Mouse (Mus musculus): ENCODE results near the gene Car8.

Car8 gene

GRCm38 (mm10) chr4:8238560-8239305 lies at the start of gene Car8:
Gene Car8 (minus strand): TSS chr4:8239041.
- in situ Hi-C loops (cut with MboI; ENCODE audit: low pct_unique_long_range_greater_than_20kb in 1 of 2, low sequenced_read_pairs in 2 of 2, unreplicated experiment in 1 of 2): no loop called here

DNA sequence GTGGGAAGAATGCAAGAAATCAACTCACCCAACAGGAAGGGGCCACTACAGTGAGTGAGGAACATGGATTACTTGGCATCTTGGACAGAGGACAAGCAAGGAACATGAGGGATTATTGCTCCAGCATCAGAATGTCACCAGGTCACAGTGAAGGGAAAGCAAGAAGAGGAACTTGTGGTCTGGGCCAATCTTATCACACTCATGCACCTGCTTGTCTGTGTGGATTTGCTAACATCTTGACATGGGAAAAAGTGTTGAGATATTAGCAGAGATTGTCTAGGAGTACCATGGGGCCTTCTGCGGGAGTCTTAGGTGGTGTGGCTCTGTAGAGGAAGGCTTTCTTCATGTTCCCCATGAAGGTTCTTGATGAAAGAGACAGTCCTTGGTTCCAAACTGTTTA lies 46.1 kb upstream of the Car8 start:
- in situ Hi-C loops (cut with MboI; ENCODE audit: low pct_unique_long_range_greater_than_20kb in 1 of 2, low sequenced_read_pairs in 2 of 2, unreplicated experiment in 1 of 2): no loop called here

- in situ Hi-C loops (cut with MboI; ENCODE audit: low pct_unique_long_range_greater_than_20kb in 1 of 2, low sequenced_read_pairs in 2 of 2, unreplicated experiment in 1 of 2): no loop called here
These were observed 39.3 kb upstream of the Car8 start for GRCm38 (mm10) chr4:8278159-8278558.

DNA sequence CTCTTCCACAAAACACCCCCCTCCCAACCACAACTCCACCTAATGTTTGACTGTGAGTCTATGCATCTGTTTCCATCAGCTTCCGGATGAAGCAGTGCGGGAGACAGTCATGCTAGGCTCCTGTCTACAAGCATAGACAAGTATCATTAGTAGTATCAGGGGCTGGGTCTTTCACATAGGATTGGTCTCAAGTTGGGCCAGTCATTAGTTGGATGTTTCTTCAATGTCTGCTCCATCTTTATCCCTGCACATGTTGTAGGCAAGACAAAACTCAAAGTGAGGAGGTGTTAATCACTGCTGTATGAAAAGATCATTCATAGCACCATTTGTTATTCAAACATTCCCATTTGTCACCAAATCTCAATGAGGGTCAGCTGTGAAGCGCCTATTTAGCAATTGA lies 11.0 kb upstream of the Car8 start:
- in situ Hi-C loops (cut with MboI; ENCODE audit: low pct_unique_long_range_greater_than_20kb in 1 of 2, low sequenced_read_pairs in 2 of 2, unreplicated experiment in 1 of 2): no loop called here

DNA sequence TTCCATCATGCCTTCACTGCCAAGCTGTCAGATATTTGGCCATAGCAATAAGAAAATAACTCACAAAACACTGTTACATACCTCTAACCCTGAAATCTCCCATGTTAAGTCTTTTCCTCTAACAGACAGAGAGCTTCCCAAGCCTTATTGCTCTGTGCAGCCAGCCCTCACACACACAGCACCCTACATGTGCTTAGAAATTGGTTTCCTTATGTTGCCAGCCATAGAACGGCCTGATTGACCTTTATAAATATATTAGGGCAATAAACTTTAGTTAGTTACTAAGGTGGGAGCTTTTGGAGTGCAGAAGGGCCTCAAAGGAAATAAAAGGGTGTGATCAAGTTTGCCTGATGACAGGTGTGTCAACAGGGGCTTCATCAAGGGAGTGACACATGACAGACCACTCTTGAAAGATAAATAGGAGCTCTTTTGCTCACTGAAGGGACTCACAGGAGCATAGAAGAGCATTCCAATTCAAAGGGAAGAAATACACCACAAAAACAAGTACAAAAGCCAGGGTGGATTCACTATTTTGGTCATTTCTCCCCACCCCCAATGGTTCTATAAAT lies 6.7 kb upstream of the Car8 start:
- in situ Hi-C loops (cut with MboI; ENCODE audit: low pct_unique_long_range_greater_than_20kb in 1 of 2, low sequenced_read_pairs in 2 of 2, unreplicated experiment in 1 of 2): no loop called here

- in situ Hi-C loops (cut with MboI; ENCODE audit: low pct_unique_long_range_greater_than_20kb in 1 of 2, low sequenced_read_pairs in 2 of 2, unreplicated experiment in 1 of 2): no loop called here
These were observed 6.2 kb upstream of the Car8 start for GRCm38 (mm10) chr4:8245062-8245461.

DNA sequence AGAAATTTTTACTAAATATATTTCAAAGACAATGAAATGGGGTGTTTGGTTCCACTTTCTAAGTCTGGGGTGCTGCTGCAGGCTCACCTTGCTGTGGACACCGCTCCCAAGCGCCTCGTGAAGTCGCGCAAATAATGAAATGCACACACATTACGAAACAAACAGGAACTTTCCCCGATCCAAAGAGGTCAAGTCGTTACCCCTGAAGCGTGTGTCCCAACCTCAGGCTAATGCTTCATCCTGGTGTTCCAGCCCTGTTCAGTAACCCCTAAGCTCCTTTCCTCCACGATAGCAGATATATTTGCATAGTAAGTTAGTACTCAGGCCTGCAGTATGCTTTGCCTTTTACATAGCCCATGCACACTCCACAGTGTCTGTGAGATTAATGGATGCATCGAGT lies 858 bp upstream of the Car8 start:
- in situ Hi-C loops (cut with MboI; ENCODE audit: low pct_unique_long_range_greater_than_20kb in 1 of 2, low sequenced_read_pairs in 2 of 2, unreplicated experiment in 1 of 2): no loop called here

DNA sequence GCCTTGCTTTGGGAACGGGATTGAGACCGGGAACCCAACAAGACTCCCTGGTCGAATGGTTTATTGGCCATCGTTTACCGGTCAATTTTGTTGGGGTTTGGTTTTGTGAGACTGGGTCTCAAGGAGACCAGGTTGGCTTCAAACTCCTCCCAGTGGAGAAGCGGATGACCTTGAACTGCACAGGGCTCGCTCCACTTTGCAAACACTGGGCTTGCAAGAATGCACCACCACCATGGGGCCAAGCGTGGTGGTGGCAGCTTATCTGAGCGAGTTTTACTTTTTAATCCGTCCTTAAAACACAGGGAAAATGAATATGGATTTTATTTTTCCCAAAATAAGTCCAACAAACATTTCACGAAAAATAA lies 447 bp upstream of the Car8 start:
- in situ Hi-C loops (cut with MboI; ENCODE audit: low pct_unique_long_range_greater_than_20kb in 1 of 2, low sequenced_read_pairs in 2 of 2, unreplicated experiment in 1 of 2): no loop called here

GRCm38 (mm10) chr4:8232393-8233111 lies 6.3 kb downstream of the Car8 start:
- in situ Hi-C loops (cut with MboI; ENCODE audit: low pct_unique_long_range_greater_than_20kb in 1 of 2, low sequenced_read_pairs in 2 of 2, unreplicated experiment in 1 of 2): no loop called here

DNA sequence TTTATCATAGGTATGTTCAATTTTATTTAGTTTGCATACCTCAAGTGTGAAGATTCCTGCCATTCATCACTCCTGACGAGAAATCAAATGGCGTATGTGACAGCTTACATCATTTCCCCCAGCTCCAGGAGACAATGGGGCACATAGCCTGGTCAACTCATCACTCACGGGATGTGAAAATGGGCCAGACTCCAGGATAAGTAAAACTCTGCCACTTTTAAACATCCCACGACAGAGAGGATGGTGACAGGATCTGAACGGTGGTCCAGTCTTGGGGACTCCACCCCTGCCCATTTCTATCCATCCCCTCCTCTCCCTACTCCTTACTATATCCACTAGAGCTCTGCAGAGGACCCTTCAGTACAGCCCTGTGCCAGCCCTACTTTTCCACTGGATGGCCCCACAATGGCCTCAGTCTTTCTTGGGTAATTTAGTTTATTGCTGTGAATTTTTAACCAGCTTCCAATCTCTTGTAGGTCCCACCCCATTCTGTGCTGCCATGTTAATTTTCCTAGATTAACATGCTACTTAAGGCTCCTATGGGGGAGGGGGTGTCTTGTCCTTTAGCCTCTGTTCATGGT lies 7.5 kb downstream of the Car8 start:
- in situ Hi-C loops (cut with MboI; ENCODE audit: low pct_unique_long_range_greater_than_20kb in 1 of 2, low sequenced_read_pairs in 2 of 2, unreplicated experiment in 1 of 2): no loop called here

GRCm38 (mm10) chr4:8229661-8230298 lies 9.1 kb downstream of the Car8 start:
- in situ Hi-C loops (cut with MboI; ENCODE audit: low pct_unique_long_range_greater_than_20kb in 1 of 2, low sequenced_read_pairs in 2 of 2, unreplicated experiment in 1 of 2): no loop called here

GRCm38 (mm10) chr4:8218941-8219340 lies 19.9 kb downstream of the Car8 start:
- in situ Hi-C loops (cut with MboI; ENCODE audit: low pct_unique_long_range_greater_than_20kb in 1 of 2, low sequenced_read_pairs in 2 of 2, unreplicated experiment in 1 of 2): no loop called here

GRCm38 (mm10) chr4:8218004-8218403 lies 20.8 kb downstream of the Car8 start:
- in situ Hi-C loops (cut with MboI; ENCODE audit: low pct_unique_long_range_greater_than_20kb in 1 of 2, low sequenced_read_pairs in 2 of 2, unreplicated experiment in 1 of 2): no loop called here

DNA sequence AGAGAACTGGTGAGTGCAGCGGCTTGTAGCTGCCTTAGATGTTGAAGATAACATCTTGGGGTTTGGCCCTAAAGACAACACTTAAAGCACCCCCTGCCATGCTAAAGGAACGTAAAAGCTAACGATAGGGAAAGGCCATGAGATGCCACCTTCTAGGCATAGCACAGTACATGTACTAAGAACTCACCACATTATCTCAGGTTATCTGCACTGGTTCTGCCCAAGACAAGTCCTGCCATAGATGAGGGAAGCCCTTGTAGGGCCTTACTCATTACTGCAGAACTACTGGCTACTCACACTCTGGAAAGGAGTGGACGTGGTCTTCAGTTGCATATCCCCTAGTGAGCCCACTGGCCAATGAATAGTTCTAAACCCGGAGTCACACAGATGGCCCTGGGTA lies 21.6 kb downstream of the Car8 start:
- in situ Hi-C loops (cut with MboI; ENCODE audit: low pct_unique_long_range_greater_than_20kb in 1 of 2, low sequenced_read_pairs in 2 of 2, unreplicated experiment in 1 of 2): no loop called here

DNA sequence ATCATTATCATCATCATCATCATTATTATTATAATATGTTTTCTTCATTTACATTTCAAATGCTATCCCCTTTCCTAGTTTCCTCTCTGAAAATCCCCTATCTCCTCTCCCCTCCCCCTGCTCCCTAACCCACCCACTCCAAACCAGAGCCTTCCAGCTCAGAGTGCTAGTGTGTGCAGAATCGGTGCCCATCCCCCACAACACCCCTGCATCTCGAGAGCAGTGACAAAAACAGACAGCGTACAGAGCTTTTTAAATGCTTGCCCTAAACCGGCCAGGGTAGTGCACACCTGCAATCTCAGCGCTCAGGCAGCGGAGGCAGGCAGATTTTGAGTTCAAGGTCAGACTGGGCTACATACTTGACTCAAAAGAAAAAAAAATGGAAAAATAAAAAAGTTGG lies 22.3 kb downstream of the Car8 start:
- in situ Hi-C loops (cut with MboI; ENCODE audit: low pct_unique_long_range_greater_than_20kb in 1 of 2, low sequenced_read_pairs in 2 of 2, unreplicated experiment in 1 of 2): no loop called here

- in situ Hi-C loops (cut with MboI; ENCODE audit: low pct_unique_long_range_greater_than_20kb in 1 of 2, low sequenced_read_pairs in 2 of 2, unreplicated experiment in 1 of 2): no loop called here
These were observed 25.2 kb downstream of the Car8 start for GRCm38 (mm10) chr4:8213661-8214060.

- in situ Hi-C loops (cut with MboI; ENCODE audit: low pct_unique_long_range_greater_than_20kb in 1 of 2, low sequenced_read_pairs in 2 of 2, unreplicated experiment in 1 of 2): no loop called here
These were observed 25.8 kb downstream of the Car8 start for GRCm38 (mm10) chr4:8212873-8213569.

GRCm38 (mm10) chr4:8210452-8210851 lies 28.4 kb downstream of the Car8 start:
- in situ Hi-C loops (cut with MboI; ENCODE audit: low pct_unique_long_range_greater_than_20kb in 1 of 2, low sequenced_read_pairs in 2 of 2, unreplicated experiment in 1 of 2): no loop called here

DNA sequence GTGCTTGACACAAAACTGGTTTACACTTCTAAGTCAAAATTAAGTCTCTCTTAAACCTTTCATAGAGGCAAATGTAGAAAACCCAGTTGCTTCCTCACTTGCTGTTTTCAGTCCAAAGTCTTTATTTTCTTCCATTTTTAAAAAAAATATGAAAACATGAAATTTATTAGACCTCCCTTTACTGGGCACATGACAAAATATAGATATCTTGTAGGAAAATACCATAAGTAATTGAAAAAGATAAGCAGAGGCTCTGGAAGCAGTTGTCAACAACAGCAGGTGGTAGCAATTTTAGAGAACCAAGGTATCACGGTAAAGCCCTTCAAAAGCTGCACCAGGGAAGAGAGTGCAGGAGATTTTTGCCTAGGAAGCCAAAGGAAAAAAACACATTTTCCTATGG lies 30.9 kb downstream of the Car8 start:
- in situ Hi-C loops (cut with MboI; ENCODE audit: low pct_unique_long_range_greater_than_20kb in 1 of 2, low sequenced_read_pairs in 2 of 2, unreplicated experiment in 1 of 2): no loop called here
